Mouse (Mus musculus) CH12.LX (cell line): ENCODE measurements at regions not wholly inside any gene's neighbourhood (a gene's known extent, or its start where the extent isn't known, plus 50 kb on each side); places are given as distances from the start of the nearest gene placed in this dataset.

ENCODE experiments used
- DNase-seq: peaks from one replicate; pipeline ENCODE4 v3.0.0-alpha.2; 2013; ENCODE audit errors: extremely low read depth
- H3K27ac ChIP-seq: 2 replicates; pipeline ENCODE4 v1.5.1; 2012; ENCODE audit warnings: low read depth, mild to moderate bottlenecking, control low read depth, moderate library complexity; ENCODE audit not compliant: insufficient read depth
- H3K27me3 ChIP-seq: replicated peaks from 2 replicates; pipeline ENCODE3; 2012; ENCODE audit warnings: inconsistent platforms
- H3K36me3 ChIP-seq, 2 experiments: replicated peaks in 1 of 2; 2 replicates each; pipeline versions ENCODE3 to v1.6.1; 2012; ENCODE audit warnings: inconsistent platforms in 1 of 2, low read length in 1 of 2, mild to moderate bottlenecking in 1 of 2, mixed read lengths in 1 of 2, moderate library complexity in 1 of 2; ENCODE audit not compliant: control insufficient read depth in 1 of 2, insufficient read depth in 1 of 2
- H3K4me1 ChIP-seq, 2 experiments: 2 replicates each; pipeline ENCODE4 v1.6.1; 2012; ENCODE audit warnings: inconsistent platforms in 1 of 2, moderate library complexity in 1 of 2; ENCODE audit not compliant: insufficient read depth in 2 of 2, control insufficient read depth in 1 of 2
- H3K4me2 ChIP-seq: 2 replicates; pipeline ENCODE4 v1.6.1; 2012; ENCODE audit warnings: low read depth, mild to moderate bottlenecking, control low read depth; ENCODE audit not compliant: poor library complexity, insufficient read depth, severe bottlenecking
- H3K4me3 ChIP-seq, 3 experiments: fragments of 150-350 bp in 1 of 3; sonication (generic) in 1 of 3; replicated peaks in 1 of 3; 2 replicates each; pipeline versions ENCODE3 to v1.5.1; 2011 to 2012; ENCODE audit warnings: low read depth in 2 of 3, low read length in 2 of 3, mild to moderate bottlenecking in 2 of 3, moderate library complexity in 2 of 3, control low read depth in 1 of 3, improper control_type of control experiment in 1 of 3, inconsistent platforms in 1 of 3, mixed read lengths in 1 of 3; ENCODE audit not compliant: poor library complexity in 1 of 3
- H3K79me2 ChIP-seq: replicated peaks from 2 replicates; pipeline ENCODE4 v1.6.1; 2012; ENCODE audit warnings: mild to moderate bottlenecking, moderate library complexity; ENCODE audit not compliant: control insufficient read depth, poor library complexity, insufficient read depth, severe bottlenecking; ENCODE audit errors: extremely low read depth
- H3K9ac ChIP-seq: 2 replicates; pipeline ENCODE4 v1.6.1; 2012; ENCODE audit warnings: low read depth, mild to moderate bottlenecking, control low read depth, moderate library complexity; ENCODE audit not compliant: insufficient read depth
- H3K9me3 ChIP-seq: replicated peaks from 2 replicates; pipeline ENCODE3; 2012; ENCODE audit warnings: low read length, inconsistent platforms, mixed read lengths
- CHD1 ChIP-seq: IDR thresholded peaks from 2 replicates; pipeline ENCODE4 v1.6.1; 2012; ENCODE audit warnings: low read depth, low read length, improper control_type of control experiment, inconsistent platforms
- CHD2 ChIP-seq: IDR thresholded peaks from 2 replicates; pipeline ENCODE4 v1.6.1; 2011; ENCODE audit warnings: low read length, improper control_type of control experiment
- E2F4 ChIP-seq: IDR thresholded peaks from 2 replicates; pipeline ENCODE4 v1.6.1; 2011; ENCODE audit warnings: low read depth, low read length, improper control_type of control experiment; ENCODE audit not compliant: insufficient replicate concordance
- ELF1 ChIP-seq: IDR thresholded peaks from 2 replicates; pipeline ENCODE4 v1.6.1; 2014; ENCODE audit warnings: low read depth, mild to moderate bottlenecking, inconsistent platforms, low read length, improper control_type of control experiment
- ETS1 ChIP-seq: conservative IDR thresholded peaks from 2 replicates; pipeline ENCODE4 v1.6.1; 2012; ENCODE audit warnings: low read depth, mild to moderate bottlenecking, inconsistent platforms, low read length, improper control_type of control experiment, moderate library complexity
- HCFC1 ChIP-seq: IDR thresholded peaks from 2 replicates; pipeline ENCODE4 v1.6.1; 2012; ENCODE audit warnings: low read depth, mild to moderate bottlenecking, inconsistent platforms, low read length, improper control_type of control experiment
- IRF4 ChIP-seq: IDR thresholded peaks from 2 replicates; pipeline ENCODE4 v1.6.1; 2014; ENCODE audit warnings: low read depth, mild to moderate bottlenecking, inconsistent platforms, low read length, improper control_type of control experiment
- JUN ChIP-seq: IDR thresholded peaks from 2 replicates; pipeline ENCODE4 v1.6.1; 2011; ENCODE audit warnings: low read depth, mild to moderate bottlenecking, low read length, improper control_type of control experiment, moderate library complexity; ENCODE audit not compliant: insufficient read depth
- JUND ChIP-seq: conservative IDR thresholded peaks from 2 replicates; pipeline ENCODE4 v1.6.1; 2011; ENCODE audit warnings: low read depth, low read length, improper control_type of control experiment
- MAX ChIP-seq: IDR thresholded peaks from 2 replicates; pipeline ENCODE4 v1.6.1; 2011; ENCODE audit warnings: low read length, improper control_type of control experiment
- MEF2A ChIP-seq: IDR thresholded peaks from 2 replicates; pipeline ENCODE4 v1.6.1; 2014; ENCODE audit warnings: low read depth, mild to moderate bottlenecking, inconsistent platforms, low read length, improper control_type of control experiment, borderline replicate concordance
- MXI1 ChIP-seq: IDR thresholded peaks from 2 replicates; pipeline ENCODE4 v1.6.1; 2011; ENCODE audit warnings: mild to moderate bottlenecking, low read depth, low read length, improper control_type of control experiment
- MYC ChIP-seq: IDR thresholded peaks from 2 replicates; pipeline ENCODE4 v1.6.1; 2011; ENCODE audit warnings: low read depth, mild to moderate bottlenecking, improper control_type of control experiment, low read length
- NELFE ChIP-seq: IDR thresholded peaks from 2 replicates; pipeline ENCODE4 v1.6.1; 2011; ENCODE audit warnings: low read depth, low read length, improper control_type of control experiment
- NRF1 ChIP-seq: IDR thresholded peaks from 2 replicates; pipeline ENCODE4 v1.6.1; 2014; ENCODE audit warnings: low read depth, mild to moderate bottlenecking, inconsistent platforms, low read length, improper control_type of control experiment, moderate library complexity
- PAX5 ChIP-seq: IDR thresholded peaks from 2 replicates; pipeline ENCODE4 v1.6.1; 2012; ENCODE audit warnings: low read length, inconsistent platforms, mixed read lengths
- RAD21 ChIP-seq: IDR thresholded peaks from 2 replicates; pipeline ENCODE4 v1.6.1; 2011; ENCODE audit warnings: low read depth, mild to moderate bottlenecking, low read length, improper control_type of control experiment, moderate library complexity
- SIN3A ChIP-seq: IDR thresholded peaks from 2 replicates; pipeline ENCODE4 v1.6.1; 2012; ENCODE audit warnings: low read length, improper control_type of control experiment, inconsistent platforms
- TBP ChIP-seq: conservative IDR thresholded peaks from 2 replicates; pipeline ENCODE4 v1.6.1; 2011; ENCODE audit warnings: low read depth, low read length, improper control_type of control experiment
- TCF12 ChIP-seq: IDR thresholded peaks from 2 replicates; pipeline ENCODE4 v1.6.1; 2014; ENCODE audit warnings: low read depth, mild to moderate bottlenecking, inconsistent platforms, low read length, improper control_type of control experiment
- UBTF ChIP-seq: IDR thresholded peaks from 2 replicates; pipeline ENCODE4 v1.6.1; 2012; ENCODE audit warnings: low read depth, mild to moderate bottlenecking, inconsistent platforms, low read length, improper control_type of control experiment, moderate library complexity
- USF1 ChIP-seq: IDR thresholded peaks from 2 replicates; pipeline ENCODE4 v1.6.1; 2014; ENCODE audit warnings: low read depth, mild to moderate bottlenecking, inconsistent platforms, low read length, improper control_type of control experiment
- ZC3H11A ChIP-seq: IDR thresholded peaks from 2 replicates; pipeline ENCODE4 v1.6.1; 2012; ENCODE audit warnings: low read depth, mild to moderate bottlenecking, inconsistent platforms, low read length, improper control_type of control experiment
- ZKSCAN1 ChIP-seq: IDR thresholded peaks from 2 replicates; pipeline ENCODE4 v1.6.1; 2012; ENCODE audit warnings: low read depth, inconsistent platforms, low read length, improper control_type of control experiment, borderline replicate concordance
- ZNF384 ChIP-seq: IDR thresholded peaks from 2 replicates; pipeline ENCODE4 v1.6.1; 2012; ENCODE audit warnings: low read depth, low read length, improper control_type of control experiment, inconsistent platforms
- dilution Hi-C: fragments of 300-500 bp; cut with MboI; formaldehyde crosslinking; loops from 2 replicates; pipeline ENCODE4 v1.14.3; 2020; ENCODE audit warnings: low sequenced_read_pairs; ENCODE audit not compliant: extremely low pct_unique_long_range_greater_than_20kb, extremely low pct_ligation_motif_present
- in situ Hi-C: fragments of 300-500 bp; cut with MboI; formaldehyde crosslinking; loops from 3 replicates; pipeline ENCODE4 v1.14.3; 2019; ENCODE audit warnings: low sequenced_read_pairs, low pct_ligation_motif_present, low pct_unique_long_range_greater_than_20kb, mixed read lengths

DNA sequence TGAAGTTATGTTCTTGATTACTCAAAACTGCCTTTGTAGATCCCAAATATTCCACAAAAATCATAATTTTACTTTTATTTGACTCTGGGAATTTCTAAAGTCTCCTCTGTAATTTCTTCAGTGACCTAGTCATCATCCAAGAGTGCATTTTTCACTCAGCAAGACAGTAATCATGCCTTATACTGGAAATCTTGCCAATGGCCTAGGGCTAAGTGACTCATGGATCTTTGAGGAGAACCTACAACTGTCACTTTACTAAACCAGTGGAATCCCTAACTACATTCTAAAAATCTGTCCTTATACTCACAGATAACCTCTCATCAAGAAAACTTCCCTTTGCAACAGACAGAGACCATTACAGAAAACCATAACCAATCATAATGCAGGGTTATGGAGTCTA, 98.0 kb upstream of the Tbc1d5 start:
- no peak for DNase-seq
- in situ Hi-C loops = loop anchor here (25.0 kb wide), 2 partner anchors 290 to 465 kb away; no protein-coding TSS in a partner anchor
- H3K9me3 ChIP-seq = no peaks in the 10 kb centered on the region
- no peak for TF ChIP-seq SIN3A
- no peak for TF ChIP-seq ZC3H11A
- TF ChIP-seq HCFC1 = no peak
- no peak for TF ChIP-seq CHD1
- TF ChIP-seq USF1 = no peak
- TF ChIP-seq MXI1 = no peak
- no peak for TF ChIP-seq JUN
- no peak for TF ChIP-seq E2F4
- no peak for TF ChIP-seq ZKSCAN1
- TF ChIP-seq ELF1 = no peak
- no peak for TF ChIP-seq RAD21
- no peak for TF ChIP-seq JUND
- no peak for TF ChIP-seq MEF2A
- H3K27me3 ChIP-seq = no peaks in the 10 kb centered on the region
- H3K79me2 ChIP-seq = no peaks in the 10 kb centered on the region
- dilution Hi-C loops = no loop called here
- H3K4me1 ChIP-seq = no peaks in the 10 kb centered on the region
- H3K27ac ChIP-seq = no peak overlapping the region
- H3K4me2 ChIP-seq = no peak overlapping the region
- H3K36me3 ChIP-seq = no peaks in the 10 kb centered on the region
- H3K9ac ChIP-seq = no peak overlapping the region
- no peak overlapping the region for H3K4me3 ChIP-seq

DNA sequence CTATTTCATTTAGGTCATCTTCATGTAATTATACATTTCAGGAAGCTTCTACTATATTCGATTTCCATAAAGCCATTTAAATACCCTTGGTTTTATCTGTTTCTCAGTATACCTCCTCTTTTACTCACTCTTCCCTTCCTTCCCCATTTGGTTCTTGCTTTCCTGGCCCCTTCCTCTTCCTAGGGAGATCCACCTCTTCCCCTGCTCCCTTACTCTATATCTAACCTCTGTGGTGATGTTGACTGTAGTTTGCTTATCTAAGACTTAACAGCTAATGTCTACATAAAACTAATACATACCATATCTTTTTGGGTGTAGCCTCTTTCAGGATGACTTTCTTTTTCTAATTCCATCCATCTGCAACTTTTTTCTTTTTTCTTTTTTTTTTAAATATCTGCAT, 92.9 kb upstream of the Tbc1d5 start:
- Histone ChIP-seq H3K4me3 (no peak overlapping the region), H3K36me3 (no peaks in the 10 kb centered on the region), H3K4me1 (no peaks in the 10 kb centered on the region), H3K79me2 (no peaks in the 10 kb centered on the region), H3K27me3 (no peaks in the 10 kb centered on the region), H3K27ac (no peak overlapping the region), H3K9me3 (no peaks in the 10 kb centered on the region), H3K4me2 (no peak overlapping the region), H3K9ac (no peak overlapping the region)
- DNase-seq = no peak
- in situ Hi-C loops = no loop called here
- dilution Hi-C loops = no loop called here
- no peak for TF ChIP-seq NRF1
- no peak for TF ChIP-seq ETS1
- TF ChIP-seq PAX5 = no peak
- no peak for TF ChIP-seq ZNF384
- TF ChIP-seq NELFE = no peak
- TF ChIP-seq UBTF = no peak
- no peak for TF ChIP-seq CHD2
- TF ChIP-seq E2F4 = no peak
- TF ChIP-seq ELF1 = no peak
- no peak for TF ChIP-seq TCF12
- no peak for TF ChIP-seq MAX
- TF ChIP-seq TBP = no peak
- no peak for TF ChIP-seq ZKSCAN1
- TF ChIP-seq IRF4 = no peak
- TF ChIP-seq MYC = no peak
